Comparison of ENCODE assay signal across 13 mouse cellular contexts in genomic region chr11:54149791-54150465, GRCm38 (mm10). TPM values are rescaled to one million over a fixed set of nuclear protein-coding genes. Genes with fewer than 3 reads are reported as not detected.
DNase-seq lines count a peak whose midpoint lies in the region; ATAC-seq lines count a peak whose summit lies in the region.
"Had no signal": no experiment of that assay in that cellular context is flagged by ENCODE, and none has a peak within 500 bp of the region (broad histone marks: within the 10 kb centered on the region; RNA-seq: fewer than 3 reads in every experiment).

No protein-coding gene starts in this region.

- H3K27ac ChIP-seq in embryonic facial prominence, embryonic 14.5 days (replicated peaks; ENCODE audit: low read depth, low read length) = peak overlapping the region; percentile 15; the same call in 1 of the 2 replicates
- no peak overlapping the region for H3K27ac ChIP-seq in embryonic facial prominence, embryonic 10.5 days (replicated peaks)
- H3K27ac ChIP-seq in liver, embryonic 15.5 days (replicated peaks) = peak overlapping the region; percentile 14; the same call in 1 of the 2 replicates
- H3K27ac ChIP-seq in liver, embryonic 12.5 days = no peak overlapping the region
- no peak overlapping the region for H3K27ac ChIP-seq in forebrain, embryonic 10.5 days
- H3K27ac ChIP-seq: left cerebral cortex, adult 2 months; liver, embryonic 14.5 days; midbrain, embryonic 15.5 days had no signal

- H3K36me3 ChIP-seq in embryonic facial prominence, embryonic 14.5 days (ENCODE audit: control insufficient read depth, insufficient read depth, low read length) = no peaks in the 10 kb centered on the region
- no peaks in the 10 kb centered on the region for H3K36me3 ChIP-seq in embryonic facial prominence, embryonic 10.5 days (replicated peaks)
- H3K36me3 ChIP-seq in liver, embryonic 15.5 days (replicated peaks) = no peaks in the 10 kb centered on the region
- no peaks in the 10 kb centered on the region for H3K36me3 ChIP-seq in liver, embryonic 12.5 days
- H3K36me3 ChIP-seq in forebrain, embryonic 10.5 days (replicated peaks) = no peaks in the 10 kb centered on the region
- H3K36me3 ChIP-seq: midbrain, embryonic 15.5 days had no signal

- no peak for DNase-seq in embryonic facial prominence, embryonic 14.5 days (ENCODE audit: low spot score)
- no peak for DNase-seq in embryonic facial prominence, embryonic 10.5 days (ENCODE audit: low spot score)
- no peak for DNase-seq in forebrain, embryonic 10.5 days (ENCODE audit: extremely low spot score, low spot score)
- DNase-seq in frontal cortex, postnatal 25 days (ENCODE audit: low spot score in 2 of 2) = no peak
- DNase-seq: kidney, adult 18-20 months; right cerebral cortex, postnatal 25 days had no signal

- no peak overlapping the region for H3K4me2 ChIP-seq in embryonic facial prominence, embryonic 14.5 days (ENCODE audit: low read depth, low read length)
- H3K4me2 ChIP-seq in liver, embryonic 15.5 days = 0 out of 2 replicates have a peak overlapping the region, but pooled peaks have one; percentile 3
- H3K4me2 ChIP-seq in liver, embryonic 12.5 days = no peak overlapping the region
- H3K4me2 ChIP-seq: midbrain, embryonic 15.5 days had no signal

- 73% methylated on average over 3 of the region's 3 CpGs for WGBS in embryonic facial prominence, embryonic 14.5 days
- 89% methylated on average over 3 of the region's 3 CpGs for WGBS in embryonic facial prominence, embryonic 10.5 days
- 39% methylated on average over 3 of the region's 3 CpGs for WGBS in liver, embryonic 15.5 days (ENCODE audit: insufficient replicate concordance)
- WGBS in liver, embryonic 12.5 days (ENCODE audit: insufficient replicate concordance) = 56% methylated on average over 3 of the region's 3 CpGs
- WGBS in forebrain, embryonic 10.5 days = 91% methylated on average over 3 of the region's 3 CpGs

- ATAC-seq in embryonic facial prominence, embryonic 14.5 days (ENCODE audit: low read depth) = peak; percentile 33; the same call in 1 of the 2 replicates
- no peak for ATAC-seq in liver, embryonic 15.5 days (ENCODE audit: insufficient read depth)
- ATAC-seq in liver, embryonic 12.5 days = no peak
- ATAC-seq in common myeloid progenitor, adult 5-6 weeks (replicated peaks; ENCODE audit: low read depth, poor library complexity, severe bottlenecking) = peak; percentile 89
- ATAC-seq in neutrophil, adult 5-6 weeks (ENCODE audit: extremely low read depth, insufficient number of reproducible peaks, low FRiP score, poor library complexity, severe bottlenecking) = peak; percentile 58
- ATAC-seq: midbrain, embryonic 15.5 days had no signal

- no peak overlapping the region for H3K4me3 ChIP-seq in embryonic facial prominence, embryonic 14.5 days (ENCODE audit: low read depth, low read length)
- no peak overlapping the region for H3K4me3 ChIP-seq in embryonic facial prominence, embryonic 10.5 days
- H3K4me3 ChIP-seq in liver, embryonic 15.5 days (replicated peaks) = no peak overlapping the region
- no peak overlapping the region for H3K4me3 ChIP-seq in liver, embryonic 12.5 days
- no peak overlapping the region for H3K4me3 ChIP-seq in forebrain, embryonic 10.5 days
- H3K4me3 ChIP-seq: left cerebral cortex, adult 2 months; midbrain, embryonic 15.5 days had no signal

- no peaks in the 10 kb centered on the region for H3K9me3 ChIP-seq in embryonic facial prominence, embryonic 14.5 days (ENCODE audit: control insufficient read depth, low read length)
- peaks cover 3% of the 10 kb centered on the region; the same call in 1 of the 2 replicates for H3K9me3 ChIP-seq in embryonic facial prominence, embryonic 10.5 days
- no peaks in the 10 kb centered on the region for H3K9me3 ChIP-seq in liver, embryonic 15.5 days (replicated peaks)
- no peaks in the 10 kb centered on the region for H3K9me3 ChIP-seq in liver, embryonic 12.5 days (replicated peaks)
- no peaks in the 10 kb centered on the region for H3K9me3 ChIP-seq in forebrain, embryonic 10.5 days
- H3K9me3 ChIP-seq: midbrain, embryonic 15.5 days had no signal

- no peaks in the 10 kb centered on the region for H3K27me3 ChIP-seq in embryonic facial prominence, embryonic 14.5 days (replicated peaks; ENCODE audit: control insufficient read depth, insufficient read depth, low read length)
- H3K27me3 ChIP-seq in embryonic facial prominence, embryonic 10.5 days (replicated peaks; ENCODE audit: low read depth, poor library complexity, severe bottlenecking) = no peaks in the 10 kb centered on the region
- H3K27me3 ChIP-seq in liver, embryonic 15.5 days = no peaks in the 10 kb centered on the region
- H3K27me3 ChIP-seq in liver, embryonic 12.5 days (replicated peaks) = no peaks in the 10 kb centered on the region
- no peaks in the 10 kb centered on the region for H3K27me3 ChIP-seq in forebrain, embryonic 10.5 days (ENCODE audit: poor library complexity, severe bottlenecking)
- H3K27me3 ChIP-seq: midbrain, embryonic 15.5 days had no signal

- no peaks in the 10 kb centered on the region; the same call in 1 of the 2 replicates for H3K4me1 ChIP-seq in embryonic facial prominence, embryonic 14.5 days (ENCODE audit: control insufficient read depth, insufficient read depth, low read length)
- H3K4me1 ChIP-seq in embryonic facial prominence, embryonic 10.5 days = 0 out of 2 replicates have a peak, but pooled peaks cover 3% of the 10 kb centered on the region
- H3K4me1 ChIP-seq in liver, embryonic 15.5 days (replicated peaks) = peaks cover 10% of the 10 kb centered on the region; the same call in 1 of the 2 replicates
- no peaks in the 10 kb centered on the region for H3K4me1 ChIP-seq in liver, embryonic 12.5 days
- H3K4me1 ChIP-seq in forebrain, embryonic 10.5 days = peaks cover 4% of the 10 kb centered on the region; the same call in 1 of the 2 replicates
- H3K4me1 ChIP-seq: midbrain, embryonic 15.5 days had no signal

- H3K9ac ChIP-seq in embryonic facial prominence, embryonic 14.5 days (ENCODE audit: low read depth, low read length) = no peak overlapping the region
- no peak overlapping the region for H3K9ac ChIP-seq in liver, embryonic 15.5 days
- no peak overlapping the region for H3K9ac ChIP-seq in liver, embryonic 12.5 days
- H3K9ac ChIP-seq: liver, embryonic 14.5 days; midbrain, embryonic 15.5 days had no signal

RNA-seq across cellular contexts. Expression of gene P4ha2, which starts 50.0 kb away (rescaled TPM):
- polyA plus RNA-seq in embryonic facial prominence, embryonic 14.5 days (2014; fragmentation: Nextera tagmentation; extraction: Ambion mirVana) = 107 and 120 TPM in 2 replicates
- 36.5 and 36.8 TPM in 2 replicates for polyA plus RNA-seq in embryonic facial prominence, embryonic 10.5 days (2016; fragmentation: Nextera tagmentation; extraction: Ambion mirVana)
- polyA plus RNA-seq in liver, embryonic 15.5 days (2015; fragmentation: Nextera tagmentation; extraction: Ambion mirVana) = 4.6 and 5.6 TPM in 2 replicates
- polyA plus RNA-seq in liver, embryonic 12.5 days (2016; fragmentation: Nextera tagmentation; extraction: Ambion mirVana) = 9.9 and 10.3 TPM in 2 replicates
- 0.18 TPM in 1 of 2 replicates, not detected in the other for total RNA-seq in common myeloid progenitor, adult 5-6 weeks (2017)
- not detected in 2 replicates for total RNA-seq in neutrophil, adult 5-6 weeks (2017)
- 15.9 and 19.7 TPM in 2 replicates for polyA plus RNA-seq in forebrain, embryonic 10.5 days (2016; fragmentation: Nextera tagmentation; extraction: Ambion mirVana)

Comparison
In these comparisons a context has a peak if more than half of its experiments do, and no peak if none do; other contexts are left out.
1. H3K27ac ChIP-seq: peak in embryonic facial prominence, embryonic 14.5 days (single experiment) and liver, embryonic 15.5 days (single experiment); none in embryonic facial prominence, embryonic 10.5 days (single experiment), liver, embryonic 12.5 days (single experiment) and forebrain, embryonic 10.5 days (single experiment).
2. ATAC-seq: peak in embryonic facial prominence, embryonic 14.5 days (single experiment), common myeloid progenitor, adult 5-6 weeks (single experiment) and neutrophil, adult 5-6 weeks (single experiment); none in liver, embryonic 15.5 days (single experiment) and liver, embryonic 12.5 days (single experiment).